Mouse (Mus musculus): ENCODE measurements around the gene AC161166.1. TPM values are rescaled to one million over a fixed set of nuclear protein-coding genes. Genes with fewer than 3 reads are reported as not detected.
A peak's percentile ranks its signal among the peaks of the same experiment; 100 is the strongest.
"Not testable (repeated sequence)": the region's sequence is repeated elsewhere in the genome, so short reads cannot be mapped to it uniquely, and the experiment has no call there.

Gene AC161166.1
- total and polyA plus RNA-seq, 3 experiments = 0.08 TPM; not detected in 2

DNA sequence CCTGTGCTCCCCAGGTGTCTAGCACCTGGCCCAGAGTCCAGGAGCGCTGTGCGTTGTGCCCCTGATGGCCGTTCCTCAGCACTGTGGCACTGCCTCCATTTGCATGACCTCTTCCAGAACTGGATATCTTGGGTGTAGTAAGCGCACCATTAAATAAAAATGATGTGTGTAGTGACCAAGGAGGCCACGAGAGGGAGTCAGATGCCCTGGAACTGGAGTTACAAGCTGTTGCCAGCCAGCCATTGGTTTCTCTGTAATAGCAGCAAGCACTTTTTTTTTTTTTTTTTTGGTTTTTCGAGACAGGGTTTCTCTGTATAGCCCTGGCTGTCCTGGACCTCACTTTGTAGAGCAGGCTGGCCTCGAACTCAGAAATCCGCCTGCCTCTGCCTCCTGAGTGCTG is 4.1 kb upstream of the AC161166.1 start:
- peak; percentile 40 for DNase-seq (ENCODE audit: extremely low read depth)
- H3K9ac ChIP-seq (ENCODE audit: insufficient read depth, low read depth); dilution Hi-C loops (cut with MboI; ENCODE audit: extremely low pct_ligation_motif_present, extremely low pct_unique_long_range_greater_than_20kb, low sequenced_read_pairs); H3K4me1 ChIP-seq (ENCODE audit: control insufficient read depth in 1 of 2, insufficient read depth in 2 of 2); H3K4me3 ChIP-seq (replicated peaks in 1 of 3; ENCODE audit: low read depth in 2 of 3, low read length in 2 of 3, poor library complexity in 1 of 3); H3K9me3 ChIP-seq (replicated peaks; ENCODE audit: low read length); H3K4me2 ChIP-seq (ENCODE audit: insufficient read depth, low read depth, poor library complexity, severe bottlenecking); H3K79me2 ChIP-seq (replicated peaks; ENCODE audit: control insufficient read depth, extremely low read depth, insufficient read depth, poor library complexity, severe bottlenecking); in situ Hi-C loops (cut with MboI; ENCODE audit: low pct_ligation_motif_present, low pct_unique_long_range_greater_than_20kb, low sequenced_read_pairs); H3K27me3 ChIP-seq (replicated peaks); H3K27ac ChIP-seq (ENCODE audit: insufficient read depth, low read depth): not testable (repeated sequence)
- TF ChIP-seq CTCF (conservative IDR thresholded peaks at IDR 0.05 in 1 of 2, IDR thresholded peaks at IDR 0.05 in 1 of 2; ENCODE audit: low read depth in 2 of 2, low read length in 2 of 2) (peak in 1 of 2 experiments; percentile 62; a peak in 2 of 4 replicates), SMC3 (IDR thresholded peaks at IDR 0.05; ENCODE audit: low read depth, low read length) (peak; percentile 53), RAD21 (IDR thresholded peaks at IDR 0.05; ENCODE audit: low read depth, low read length) (peak; percentile 55), ZNF384 (IDR thresholded peaks at IDR 0.05; ENCODE audit: low read depth, low read length) (peak; percentile 77)
- H3K36me3 ChIP-seq (replicated peaks in 1 of 2; ENCODE audit: control insufficient read depth in 1 of 2, insufficient read depth in 1 of 2, low read length in 1 of 2) = peaks cover 0 to 36% of the 10 kb centered on the region in 2 experiments

GRCm38 (mm10) chr7:24507726-24508114 is 4.5 kb downstream of the AC161166.1 start:
- in situ Hi-C loops (cut with MboI; ENCODE audit: low pct_ligation_motif_present, low pct_unique_long_range_greater_than_20kb, low sequenced_read_pairs) = no loop called here
- H3K4me1 ChIP-seq (ENCODE audit: control insufficient read depth in 1 of 2, insufficient read depth in 2 of 2) = peaks cover 0 to 25% of the 10 kb centered on the region in 2 experiments; a peak in 2 of 4 replicates
- H3K9ac ChIP-seq (ENCODE audit: insufficient read depth, low read depth) = peak overlapping the region; percentile 66
- peak overlapping the region; percentile 75 to 88 (median 76) for H3K4me3 ChIP-seq (replicated peaks in 1 of 3; ENCODE audit: low read depth in 2 of 3, low read length in 2 of 3, poor library complexity in 1 of 3)
- peaks cover 0 to 16% of the 10 kb centered on the region in 2 experiments for H3K36me3 ChIP-seq (replicated peaks in 1 of 2; ENCODE audit: control insufficient read depth in 1 of 2, insufficient read depth in 1 of 2, low read length in 1 of 2)
- peak overlapping the region; percentile 74 for H3K4me2 ChIP-seq (ENCODE audit: insufficient read depth, low read depth, poor library complexity, severe bottlenecking)
- H3K79me2 ChIP-seq (replicated peaks; ENCODE audit: control insufficient read depth, extremely low read depth, insufficient read depth, poor library complexity, severe bottlenecking) = 0 out of 2 replicates have a peak, but pooled peaks cover 2% of the 10 kb centered on the region
- H3K9me3 ChIP-seq (replicated peaks; ENCODE audit: low read length) = no peaks in the 10 kb centered on the region
- no peak for TF ChIP-seq USF2 (conservative IDR thresholded peaks at IDR 0.05; ENCODE audit: low read depth, low read length)
- TF ChIP-seq USF1 (IDR thresholded peaks at IDR 0.05; ENCODE audit: low read depth, low read length) = no peak
- no peak for TF ChIP-seq CHD2 (IDR thresholded peaks at IDR 0.05; ENCODE audit: low read length)
- peak; percentile 42; the same call in 1 of the 2 replicates for TF ChIP-seq SIN3A (IDR thresholded peaks at IDR 0.05; ENCODE audit: low read length)
- TF ChIP-seq ZKSCAN1 (IDR thresholded peaks at IDR 0.05; ENCODE audit: borderline replicate concordance, low read depth, low read length) = no peak
- 0 out of 2 replicates have a peak, but pooled peaks have one; percentile 0 for TF ChIP-seq KAT2A (IDR thresholded peaks at IDR 0.05; ENCODE audit: insufficient replicate concordance, low read length)
- TF ChIP-seq HCFC1 (IDR thresholded peaks at IDR 0.05; ENCODE audit: low read depth, low read length) = 0 out of 2 replicates have a peak, but pooled peaks have one; percentile 4
- TF ChIP-seq ZC3H11A (IDR thresholded peaks at IDR 0.05; ENCODE audit: low read depth, low read length) = no peak
- TF ChIP-seq GABPA (IDR thresholded peaks at IDR 0.05; ENCODE audit: insufficient replicate concordance, low read depth, low read length) = no peak
- TF ChIP-seq BHLHE40 (IDR thresholded peaks at IDR 0.05; ENCODE audit: low read depth, low read length) = no peak
- no peak for DNase-seq (ENCODE audit: extremely low read depth)
- dilution Hi-C loops (cut with MboI; ENCODE audit: extremely low pct_ligation_motif_present, extremely low pct_unique_long_range_greater_than_20kb, low sequenced_read_pairs) = no loop called here
- H3K27me3 ChIP-seq (replicated peaks) = no peaks in the 10 kb centered on the region
- peak overlapping the region; percentile 61; the same call in 1 of the 2 replicates for H3K27ac ChIP-seq (ENCODE audit: insufficient read depth, low read depth)
